Mouse (Mus musculus) E14TG2a.4 (cell line): ENCODE measurements at regions not wholly inside any gene's neighbourhood (a gene's known extent, or its start where the extent isn't known, plus 50 kb on each side); places are given as distances from the start of the nearest gene placed in this dataset.
"Not testable (repeated sequence)": the region's sequence is repeated elsewhere in the genome, so short reads cannot be mapped to it uniquely, and the experiment has no call there.

Source experiments
- H3K27me3 ChIP-seq: 2 replicates; pipeline ENCODE4 v1.6.1; 2014; ENCODE audit warnings: low read length, control low read depth; ENCODE audit not compliant: insufficient read depth
- H3K36me3 ChIP-seq: 2 replicates; pipeline ENCODE4 v1.6.1; 2014; ENCODE audit warnings: low read length, control low read depth; ENCODE audit not compliant: insufficient read depth
- H3K4me1 ChIP-seq: replicated peaks from 2 replicates; pipeline ENCODE4 v1.6.1; 2014; ENCODE audit warnings: low read depth, low read length, control low read depth
- H3K4me3 ChIP-seq: replicated peaks from 2 replicates; pipeline ENCODE4 v1.5.1; 2014; ENCODE audit warnings: mild to moderate bottlenecking, low read length
- H3K9me3 ChIP-seq: 2 replicates; pipeline ENCODE4 v1.6.1; 2014; ENCODE audit warnings: low read length, control low read depth
- CTCF ChIP-seq: conservative IDR thresholded peaks from 2 replicates; pipeline ENCODE4 v1.5.1; 2014; ENCODE audit warnings: low read length
- NANOG ChIP-seq: IDR thresholded peaks from 2 replicates; pipeline ENCODE4 v1.6.1; 2014; ENCODE audit warnings: borderline replicate concordance, low read length, mixed read lengths
- POU5F1 ChIP-seq: IDR thresholded peaks from 2 replicates; pipeline ENCODE4 v1.6.1; 2014; ENCODE audit warnings: low read length, borderline replicate concordance

- TF ChIP-seq NANOG (no peak), CTCF (no peak), POU5F1 (no peak)
- Histone ChIP-seq H3K36me3 (no peaks in the 10 kb centered on the region), H3K9me3 (peaks cover 3% of the 10 kb centered on the region; the same call in 1 of the 2 replicates), H3K4me3 (no peak overlapping the region), H3K4me1 (no peaks in the 10 kb centered on the region), H3K27me3 (no peaks in the 10 kb centered on the region)
Observed at GRCm38 (mm10) chr14:114485781-114486180, 606.2 kb upstream of the Gpc5 start.

- H3K9me3 ChIP-seq: peaks cover 19% of the 10 kb centered on the region
- H3K4me1 ChIP-seq, H3K36me3 ChIP-seq, H3K4me3 ChIP-seq, H3K27me3 ChIP-seq: not testable (repeated sequence)
Observed at GRCm38 (mm10) chr14:114493371-114493770, 598.6 kb upstream of the Gpc5 start.

- no peaks in the 10 kb centered on the region for H3K36me3 ChIP-seq
- H3K4me3 ChIP-seq: no peak overlapping the region
Observed at GRCm38 (mm10) chr14:114504976-114505375, 587.0 kb upstream of the Gpc5 start.

GRCm38 (mm10) chr14:114547910-114548680 is 543.9 kb upstream of the Gpc5 start:
- Histone ChIP-seq H3K36me3 (no peaks in the 10 kb centered on the region), H3K9me3 (no peaks in the 10 kb centered on the region)
- TF ChIP-seq POU5F1: no peak
- no peak for TF ChIP-seq NANOG
- no peak for TF ChIP-seq CTCF

More at GRCm38 (mm10) chr14:114504976-114505375, 587.0 kb upstream of the Gpc5 start:
- Histone ChIP-seq H3K9me3 (peaks cover 51% of the 10 kb centered on the region), H3K4me1 (no peaks in the 10 kb centered on the region), H3K27me3 (no peaks in the 10 kb centered on the region)
- TF ChIP-seq POU5F1: no peak
- no peak for TF ChIP-seq NANOG
- TF ChIP-seq CTCF: no peak

GRCm38 (mm10) chr14:114549101-114549500 is 542.9 kb upstream of the Gpc5 start:
- H3K9me3 ChIP-seq: no peaks in the 10 kb centered on the region
- no peak overlapping the region for H3K4me3 ChIP-seq
- no peaks in the 10 kb centered on the region for H3K36me3 ChIP-seq
- no peaks in the 10 kb centered on the region for H3K4me1 ChIP-seq
- TF ChIP-seq NANOG (no peak), POU5F1 (no peak), CTCF (no peak)
- H3K27me3 ChIP-seq: no peaks in the 10 kb centered on the region

More at GRCm38 (mm10) chr14:114547910-114548680, 543.9 kb upstream of the Gpc5 start:
- H3K4me1 ChIP-seq: no peaks in the 10 kb centered on the region
- no peak overlapping the region for H3K4me3 ChIP-seq
- H3K27me3 ChIP-seq: no peaks in the 10 kb centered on the region

GRCm38 (mm10) chr14:114566411-114567030 is 525.5 kb upstream of the Gpc5 start:
- H3K4me3 ChIP-seq: no peak overlapping the region
- H3K4me1 ChIP-seq: no peaks in the 10 kb centered on the region
- TF ChIP-seq POU5F1 (no peak), CTCF (peak; percentile 37)
- H3K27me3 ChIP-seq: no peaks in the 10 kb centered on the region
- H3K9me3 ChIP-seq: no peaks in the 10 kb centered on the region
- no peaks in the 10 kb centered on the region for H3K36me3 ChIP-seq

GRCm38 (mm10) chr14:114567673-114568309 is 524.2 kb upstream of the Gpc5 start:
- no peak overlapping the region for H3K4me3 ChIP-seq
- no peaks in the 10 kb centered on the region for H3K4me1 ChIP-seq
- no peak for TF ChIP-seq NANOG
- TF ChIP-seq CTCF: peak; percentile 26
- H3K27me3 ChIP-seq: no peaks in the 10 kb centered on the region
- no peaks in the 10 kb centered on the region for H3K9me3 ChIP-seq
- no peaks in the 10 kb centered on the region for H3K36me3 ChIP-seq

GRCm38 (mm10) chr14:114587367-114588064 is 504.5 kb upstream of the Gpc5 start:
- H3K9me3 ChIP-seq: no peaks in the 10 kb centered on the region
- H3K27me3 ChIP-seq: no peaks in the 10 kb centered on the region
- TF ChIP-seq POU5F1 (no peak), NANOG (no peak), CTCF (no peak)
- H3K4me1 ChIP-seq: no peaks in the 10 kb centered on the region
- H3K36me3 ChIP-seq: no peaks in the 10 kb centered on the region
- no peak overlapping the region for H3K4me3 ChIP-seq
